Mouse (Mus musculus) retina, adult 2 months (tissue): ENCODE data around the gene Dab1.

Experiments
- DNase-seq: peaks from one replicate; pipeline ENCODE4 v3.0.0-alpha.2; 2012; ENCODE audit warnings: low read depth, low spot score

The Dab1 gene

GRCm38 (mm10) chr4:104579946-104580544 is 960.9 kb downstream of the Dab1 start:
- DNase-seq, result no peak

GRCm38 (mm10) chr4:104582726-104583125 is 963.6 kb downstream of the Dab1 start:
- DNase-seq, result no peak

- no peak for DNase-seq
Observed at GRCm38 (mm10) chr4:104587826-104588225, 968.7 kb downstream of the Dab1 start.

GRCm38 (mm10) chr4:104596936-104597335 is 977.8 kb downstream of the Dab1 start:
- no peak for DNase-seq

GRCm38 (mm10) chr4:104597490-104598465 is 978.6 kb downstream of the Dab1 start:
- DNase-seq, result no peak

- DNase-seq, result no peak
Observed at GRCm38 (mm10) chr4:104602804-104603203, 983.6 kb downstream of the Dab1 start.

GRCm38 (mm10) chr4:104604298-104604697 is 985.1 kb downstream of the Dab1 start:
- no peak for DNase-seq

- no peak for DNase-seq
Observed at GRCm38 (mm10) chr4:104606881-104607280, 987.7 kb downstream of the Dab1 start.

GRCm38 (mm10) chr4:104607636-104608035 is 988.5 kb downstream of the Dab1 start:
- no peak for DNase-seq

GRCm38 (mm10) chr4:104619452-104619851 is 1000.3 kb downstream of the Dab1 start:
- DNase-seq, result no peak

- no peak for DNase-seq
Observed at GRCm38 (mm10) chr4:104625316-104625715, 1006.2 kb downstream of the Dab1 start.

- no peak for DNase-seq
Observed at GRCm38 (mm10) chr4:104628708-104629107, 1009.5 kb downstream of the Dab1 start.

GRCm38 (mm10) chr4:104637016-104637415 is 1017.9 kb downstream of the Dab1 start:
- no peak for DNase-seq

GRCm38 (mm10) chr4:104640617-104641016 is 1021.5 kb downstream of the Dab1 start:
- no peak for DNase-seq

- DNase-seq, result no peak
Observed at GRCm38 (mm10) chr4:104642761-104643469, 1023.8 kb downstream of the Dab1 start.

- no peak for DNase-seq
Observed at GRCm38 (mm10) chr4:104643534-104644356, 1024.6 kb downstream of the Dab1 start.

GRCm38 (mm10) chr4:104644357-104644630 is 1025.1 kb downstream of the Dab1 start:
- DNase-seq, result no peak

- no peak for DNase-seq
Observed at GRCm38 (mm10) chr4:104644862-104645261, 1025.7 kb downstream of the Dab1 start.

GRCm38 (mm10) chr4:104651761-104652160 is 1032.6 kb downstream of the Dab1 start:
- DNase-seq, result no peak

- DNase-seq, result no peak
Observed at GRCm38 (mm10) chr4:104656728-104657127, 1037.6 kb downstream of the Dab1 start.

- DNase-seq, result no peak
Observed at GRCm38 (mm10) chr4:104662841-104663614, 1043.9 kb downstream of the Dab1 start.
